Mouse (Mus musculus): Measurements from ENCODE around the gene Rgs9. TPM values are rescaled to one million over a fixed set of nuclear protein-coding genes. Genes with fewer than 3 reads are reported as not detected.
A peak's percentile ranks its signal among the peaks of the same experiment; 100 is the strongest.

The Rgs9 gene
- total and polyA plus RNA-seq, 2 experiments from 2014 or later: 14.3 to 30.3 TPM

DNA sequence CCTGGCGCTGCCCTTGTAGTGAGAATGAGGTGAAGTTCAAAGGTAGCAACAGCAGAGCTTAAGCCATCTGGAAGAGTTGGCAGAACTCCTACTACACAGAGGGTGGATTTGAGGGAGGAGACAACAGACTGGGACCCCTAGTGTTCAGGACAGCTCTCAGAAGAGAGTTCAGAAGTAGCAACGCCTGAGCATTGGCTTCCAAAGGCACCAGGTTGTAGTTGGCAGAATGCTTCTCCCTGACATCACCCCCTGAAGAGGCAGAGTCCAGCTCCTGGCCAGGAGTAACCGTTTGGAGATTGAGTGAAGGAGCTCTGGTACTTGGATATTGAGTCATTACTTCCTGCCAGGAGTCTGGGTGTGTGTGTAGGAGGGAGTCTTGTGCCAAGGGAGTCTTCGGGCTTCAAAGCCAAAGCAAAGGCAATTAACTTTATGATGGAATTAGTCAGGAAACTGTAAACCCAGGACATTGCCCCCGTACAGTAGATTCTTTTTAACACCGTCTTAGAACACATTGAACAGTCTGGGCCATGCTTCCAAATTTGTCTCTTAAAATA lies 110.2 kb downstream of the Rgs9 start:
- Histone ChIP-seq H3K9ac (replicated peaks; ENCODE audit: low read length) (no peak overlapping the region), H3K36me3 (ENCODE audit: insufficient read depth, low read length) (no peaks in the 10 kb centered on the region), H3K4me1 (ENCODE audit: insufficient read depth, low read length) (no peaks in the 10 kb centered on the region; the same call in 1 of the 2 replicates), H3K9me3 (ENCODE audit: low read length) (no peaks in the 10 kb centered on the region), H3K4me2 (ENCODE audit: low read depth, low read length) (no peak overlapping the region), H3K4me3 (ENCODE audit: low read length) (no peak overlapping the region), H3K27ac (no peak overlapping the region), H3K27me3 (ENCODE audit: insufficient read depth, low read length) (no peaks in the 10 kb centered on the region)
- no peak for DNase-seq (ENCODE audit: low spot score)
- TF ChIP-seq CTCF (IDR thresholded peaks at IDR 0.05; ENCODE audit: low read depth): no peak
- WGBS: 68% methylated on average over 6 of the region's 6 CpGs
- ATAC-seq: no peak

DNA sequence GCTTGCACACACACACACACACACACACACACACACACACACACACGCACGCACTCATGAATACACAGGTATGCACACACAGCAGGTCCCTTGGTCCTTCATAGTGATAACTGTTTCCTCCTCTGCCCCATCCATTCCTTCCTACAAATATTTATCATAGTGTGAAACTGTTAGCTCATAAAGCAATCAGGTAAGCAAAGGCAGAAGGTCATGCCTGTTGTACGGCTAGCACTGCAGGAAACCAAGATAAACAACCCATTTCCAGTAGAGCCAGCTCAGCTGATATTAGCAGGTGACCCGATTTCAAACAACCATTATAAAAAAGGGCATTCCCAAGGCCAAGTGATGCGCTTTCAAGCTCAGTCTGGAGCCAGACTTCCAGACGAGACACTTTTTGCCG lies 116.8 kb downstream of the Rgs9 start:
- no peaks in the 10 kb centered on the region for H3K9me3 ChIP-seq (ENCODE audit: low read length)
- no peak for DNase-seq (ENCODE audit: low spot score)
- H3K36me3 ChIP-seq (ENCODE audit: insufficient read depth, low read length): no peaks in the 10 kb centered on the region
- TF ChIP-seq CTCF (IDR thresholded peaks at IDR 0.05; ENCODE audit: low read depth): no peak
- WGBS: 60% methylated on average over 7 of the region's 7 CpGs
- no peaks in the 10 kb centered on the region for H3K27me3 ChIP-seq (ENCODE audit: insufficient read depth, low read length)
- H3K9ac ChIP-seq (replicated peaks; ENCODE audit: low read length): no peak overlapping the region
- no peaks in the 10 kb centered on the region for H3K4me1 ChIP-seq (ENCODE audit: insufficient read depth, low read length)
- ATAC-seq: no peak
- H3K4me2 ChIP-seq (ENCODE audit: low read depth, low read length): no peak overlapping the region
- H3K4me3 ChIP-seq (ENCODE audit: low read length): no peak overlapping the region
- H3K27ac ChIP-seq: no peak overlapping the region

GRCm38 (mm10) chr11:109180290-109180689 lies 117.6 kb downstream of the Rgs9 start:
- Histone ChIP-seq H3K9me3 (ENCODE audit: low read length) (no peaks in the 10 kb centered on the region), H3K36me3 (ENCODE audit: insufficient read depth, low read length) (no peaks in the 10 kb centered on the region), H3K27ac (no peak overlapping the region), H3K4me1 (ENCODE audit: insufficient read depth, low read length) (no peaks in the 10 kb centered on the region), H3K4me3 (ENCODE audit: low read length) (no peak overlapping the region), H3K27me3 (ENCODE audit: insufficient read depth, low read length) (no peaks in the 10 kb centered on the region), H3K9ac (replicated peaks; ENCODE audit: low read length) (no peak overlapping the region), H3K4me2 (ENCODE audit: low read depth, low read length) (no peak overlapping the region)
- DNase-seq (ENCODE audit: low spot score): no peak
- no peak for ATAC-seq
- 94% methylated on average over 11 of the region's 11 CpGs for WGBS
- TF ChIP-seq CTCF (IDR thresholded peaks at IDR 0.05; ENCODE audit: low read depth): no peak

DNA sequence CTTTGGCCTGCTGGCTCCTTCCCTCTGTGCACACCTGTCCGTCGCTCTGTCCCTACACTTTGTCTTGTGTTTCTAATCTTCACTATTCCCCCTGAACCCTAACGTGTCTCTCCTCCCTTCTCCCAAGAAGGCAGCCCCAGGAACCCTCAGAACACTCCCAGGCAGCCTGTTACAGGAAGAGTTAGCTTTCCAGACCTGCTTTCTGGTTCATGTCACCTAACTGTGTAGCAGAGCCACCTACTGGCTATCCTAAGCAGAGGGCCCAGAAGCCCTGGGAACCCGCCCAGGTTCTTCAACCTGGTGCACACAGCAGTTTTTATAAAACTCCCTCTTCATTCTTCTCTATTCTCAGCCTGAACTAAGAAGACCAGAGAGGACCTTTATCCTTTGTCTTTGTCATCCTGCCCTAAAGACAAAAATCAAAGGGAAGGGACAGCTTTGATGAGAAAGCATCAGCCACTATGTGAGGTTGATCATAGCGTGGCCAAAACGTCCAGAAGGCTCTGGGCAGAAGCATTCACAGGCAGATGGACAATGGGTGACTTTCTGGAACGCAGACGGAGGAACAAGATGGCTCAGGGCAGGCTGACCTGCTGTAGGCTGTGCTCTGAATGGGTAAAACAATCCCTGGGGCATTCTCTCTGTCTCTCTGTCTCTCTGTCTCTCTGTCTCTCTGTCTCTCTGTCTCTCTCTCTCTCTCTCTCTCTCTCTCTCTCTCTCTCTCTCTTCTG lies 119.0 kb downstream of the Rgs9 start:
- Histone ChIP-seq H3K4me3 (ENCODE audit: low read length) (no peak overlapping the region), H3K9ac (replicated peaks; ENCODE audit: low read length) (no peak overlapping the region), H3K4me2 (ENCODE audit: low read depth, low read length) (no peak overlapping the region), H3K36me3 (ENCODE audit: insufficient read depth, low read length) (no peaks in the 10 kb centered on the region), H3K27ac (no peak overlapping the region; the same call in 1 of the 2 replicates), H3K27me3 (ENCODE audit: insufficient read depth, low read length) (no peaks in the 10 kb centered on the region), H3K4me1 (ENCODE audit: insufficient read depth, low read length) (no peaks in the 10 kb centered on the region), H3K9me3 (ENCODE audit: low read length) (no peaks in the 10 kb centered on the region)
- TF ChIP-seq CTCF (IDR thresholded peaks at IDR 0.05; ENCODE audit: low read depth): peak; percentile 84
- ATAC-seq (peak; percentile 74; the same call in 1 of the 2 replicates), DNase-seq (ENCODE audit: low spot score) (peak; percentile 85)
- 48% methylated on average over 8 of the region's 8 CpGs for WGBS

GRCm38 (mm10) chr11:109175376-109175969 lies 122.5 kb downstream of the Rgs9 start:
- DNase-seq (ENCODE audit: low spot score): no peak

More at GRCm38 (mm10) chr11:109175376-109175969, 122.5 kb downstream of the Rgs9 start:
- 78% methylated on average over 8 of the region's 8 CpGs for WGBS
- Histone ChIP-seq H3K9ac (replicated peaks; ENCODE audit: low read length) (no peak overlapping the region), H3K36me3 (ENCODE audit: insufficient read depth, low read length) (no peaks in the 10 kb centered on the region), H3K27ac (no peak overlapping the region), H3K9me3 (ENCODE audit: low read length) (no peaks in the 10 kb centered on the region), H3K4me2 (ENCODE audit: low read depth, low read length) (no peak overlapping the region), H3K27me3 (ENCODE audit: insufficient read depth, low read length) (no peaks in the 10 kb centered on the region), H3K4me3 (ENCODE audit: low read length) (no peak overlapping the region), H3K4me1 (ENCODE audit: insufficient read depth, low read length) (no peaks in the 10 kb centered on the region)
- ATAC-seq: no peak
- no peak for TF ChIP-seq CTCF (IDR thresholded peaks at IDR 0.05; ENCODE audit: low read depth)

Other genes starting within 250 kb of the Rgs9 start
- not detected in 2 replicates for gene E030025P04Rik, start 153.8 kb downstream of the Rgs9 start, total RNA-seq (2014; rRNA removed)
- not detected in 2 replicates for gene E030025P04Rik, start 153.8 kb downstream of the Rgs9 start, polyA plus RNA-seq (2015; fragmentation: Nextera tagmentation; extraction: Ambion mirVana)
- 55.0 and 69.3 TPM in 2 replicates for gene Gna13, start 64.7 kb upstream of the Rgs9 start, total RNA-seq (2014; rRNA removed)
- 38.1 and 44.4 TPM in 2 replicates for gene Gna13, start 64.7 kb upstream of the Rgs9 start, polyA plus RNA-seq (2015; fragmentation: Nextera tagmentation; extraction: Ambion mirVana)
- not detected in 2 replicates for gene 9930022D16Rik, start 115.8 kb upstream of the Rgs9 start, total RNA-seq (2014; rRNA removed)
- gene 9930022D16Rik, start 115.8 kb upstream of the Rgs9 start, polyA plus RNA-seq (2015; fragmentation: Nextera tagmentation; extraction: Ambion mirVana): not detected in 2 replicates
- 145 and 151 TPM in 2 replicates for gene Amz2, start 127.8 kb upstream of the Rgs9 start, total RNA-seq (2014; rRNA removed)
- 38.4 and 38.8 TPM in 2 replicates for gene Amz2, start 127.8 kb upstream of the Rgs9 start, polyA plus RNA-seq (2015; fragmentation: Nextera tagmentation; extraction: Ambion mirVana)
- 10.4 and 13.1 TPM in 2 replicates for gene Arsg, start 175.2 kb upstream of the Rgs9 start, total RNA-seq (2014; rRNA removed)
- 9.9 and 10.3 TPM in 2 replicates for gene Arsg, start 175.2 kb upstream of the Rgs9 start, polyA plus RNA-seq (2015; fragmentation: Nextera tagmentation; extraction: Ambion mirVana)
- 10.5 and 11.2 TPM in 2 replicates for gene Slc16a6, start 175.5 kb upstream of the Rgs9 start, total RNA-seq (2014; rRNA removed)
- 7.9 and 8.7 TPM in 2 replicates for gene Slc16a6, start 175.5 kb upstream of the Rgs9 start, polyA plus RNA-seq (2015; fragmentation: Nextera tagmentation; extraction: Ambion mirVana)

All from hindbrain, postnatal 0 days (tissue).